Mouse (Mus musculus) lung, postnatal 0 days (tissue): ENCODE data around the gene Mapk13.

ENCODE experiments used
- CTCF ChIP-seq: IDR thresholded peaks from 2 replicates; pipeline ENCODE4 v1.5.1; 2016; ENCODE audit warnings: antibody characterized with exemption, mild to moderate bottlenecking
- EP300 ChIP-seq: IDR thresholded peaks from 2 replicates; pipeline ENCODE4 v1.6.1; 2016; ENCODE audit warnings: antibody characterized with exemption, mild to moderate bottlenecking, control low read depth

- TF ChIP-seq CTCF (no peak), EP300 (no peak)
Observed at GRCm38 (mm10) chr17:28757470-28757869, 11.6 kb upstream of the Mapk13 start.
